Mouse (Mus musculus) midbrain, embryonic 11.5 days (tissue): ENCODE results near the gene Atp2b2. TPM values are rescaled to one million over a fixed set of nuclear protein-coding genes. Genes with fewer than 3 reads are reported as not detected.
A peak's percentile ranks its signal among the peaks of the same experiment; 100 is the strongest.

ENCODE experiments used
- ATAC-seq: fragments of 200-750 bp; cut with Nextera tagmentation; 2 replicates; pipeline ENCODE4 v1.8.0; 2017; ENCODE audit warnings: moderate TSS enrichment, moderate library complexity; ENCODE audit not compliant: low FRiP score
- DNase-seq: peaks from one replicate; pipeline ENCODE4 v3.0.0; 2015; ENCODE audit warnings: low spot score; ENCODE audit errors: missing footprints
- H3K27ac ChIP-seq: fragments of 300-500 bp; sonication (generic); 2 replicates; pipeline ENCODE4 v1.5.1; 2014; ENCODE audit warnings: low read depth, low read length
- H3K27me3 ChIP-seq: fragments of 300-500 bp; sonication (generic); 2 replicates; pipeline ENCODE4 v1.6.1; 2014; ENCODE audit warnings: mild to moderate bottlenecking, low read length, moderate library complexity, mixed read lengths; ENCODE audit not compliant: control insufficient read depth, insufficient read depth
- H3K36me3 ChIP-seq: fragments of 300-500 bp; sonication (generic); 2 replicates; pipeline ENCODE4 v1.6.1; 2014; ENCODE audit warnings: mild to moderate bottlenecking, low read length, moderate library complexity, mixed read lengths; ENCODE audit not compliant: control insufficient read depth, insufficient read depth
- H3K4me1 ChIP-seq: fragments of 300-500 bp; sonication (generic); 2 replicates; pipeline ENCODE4 v1.6.1; 2014; ENCODE audit warnings: low read length; ENCODE audit not compliant: control insufficient read depth, insufficient read depth
- H3K4me2 ChIP-seq: fragments of 300-500 bp; sonication (generic); 2 replicates; pipeline ENCODE4 v1.6.1; 2014; ENCODE audit warnings: mild to moderate bottlenecking, moderate library complexity
- H3K4me3 ChIP-seq: fragments of 300-500 bp; sonication (generic); 2 replicates; pipeline ENCODE4 v1.5.1; 2014; ENCODE audit warnings: low read depth, low read length
- H3K9ac ChIP-seq: fragments of 300-500 bp; sonication (generic); 2 replicates; pipeline ENCODE4 v1.6.1; 2014; ENCODE audit warnings: low read length
- H3K9me3 ChIP-seq: fragments of 300-500 bp; sonication (generic); 2 replicates; pipeline ENCODE4 v1.6.1; 2016; ENCODE audit warnings: low read length; ENCODE audit not compliant: control insufficient read depth
- WGBS: fragments of 180-500 bp; shearing (Covaris S2); extraction: QIAGEN DNeasy Blood & Tissue Kit; methylation state at CpG from one replicate; pipeline ENCODE4 v1.1.7; 2014; 5-methylcytosine and 5-hydroxymethylcytosine counted together
- polyA plus RNA-seq: library from polyadenylated mRNA; unstranded; fragments of >200 nt; fragmentation: Nextera tagmentation; extraction: Ambion mirVana; gene quantifications from 2 replicates; pipeline ENCODE4 v1.2.1, GENCODE M21; 2014

The Atp2b2 gene
- polyA plus RNA-seq, 1 experiment from 2014 or later = 1.7 TPM

GRCm38 (mm10) chr6:113896023-113896422 lies 146.4 kb downstream of the Atp2b2 start:
- no peak for ATAC-seq
- no peak for DNase-seq
- WGBS = 88% methylated on average over 4 of the region's 4 CpGs
- Histone ChIP-seq H3K4me1 (no peaks in the 10 kb centered on the region), H3K9ac (no peak overlapping the region), H3K27me3 (peaks cover 7% of the 10 kb centered on the region), H3K36me3 (no peaks in the 10 kb centered on the region), H3K4me2 (no peak overlapping the region), H3K4me3 (no peak overlapping the region), H3K9me3 (no peaks in the 10 kb centered on the region), H3K27ac (no peak overlapping the region)

DNA sequence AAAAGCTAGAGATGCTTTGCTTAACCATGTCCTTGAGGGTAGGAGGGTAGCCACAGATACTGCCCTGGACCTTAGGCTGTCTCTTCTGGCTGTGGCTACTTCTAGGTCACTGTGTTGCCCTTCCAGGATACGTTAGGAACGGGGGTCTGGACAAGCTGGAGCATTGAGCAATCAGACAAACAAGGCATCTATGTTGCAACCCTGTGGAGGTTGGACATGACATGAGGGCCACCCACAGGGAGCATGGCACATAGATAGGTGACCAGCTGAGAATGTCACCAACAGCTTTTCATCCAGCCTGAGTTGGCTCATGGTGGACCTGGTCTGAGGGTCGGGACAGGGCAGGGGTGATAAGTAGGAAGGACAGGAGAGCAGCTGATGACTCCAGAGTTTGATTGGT lies 148.4 kb downstream of the Atp2b2 start:
- H3K9ac ChIP-seq = no peak overlapping the region
- peaks cover 22% of the 10 kb centered on the region for H3K27me3 ChIP-seq
- H3K27ac ChIP-seq = no peak overlapping the region
- no peak for DNase-seq
- no peaks in the 10 kb centered on the region for H3K9me3 ChIP-seq
- ATAC-seq = no peak
- no peaks in the 10 kb centered on the region for H3K36me3 ChIP-seq
- 87% methylated on average over 3 of the region's 3 CpGs for WGBS
- H3K4me1 ChIP-seq = peaks cover 5% of the 10 kb centered on the region
- H3K4me3 ChIP-seq = no peak overlapping the region
- no peak overlapping the region for H3K4me2 ChIP-seq

DNA sequence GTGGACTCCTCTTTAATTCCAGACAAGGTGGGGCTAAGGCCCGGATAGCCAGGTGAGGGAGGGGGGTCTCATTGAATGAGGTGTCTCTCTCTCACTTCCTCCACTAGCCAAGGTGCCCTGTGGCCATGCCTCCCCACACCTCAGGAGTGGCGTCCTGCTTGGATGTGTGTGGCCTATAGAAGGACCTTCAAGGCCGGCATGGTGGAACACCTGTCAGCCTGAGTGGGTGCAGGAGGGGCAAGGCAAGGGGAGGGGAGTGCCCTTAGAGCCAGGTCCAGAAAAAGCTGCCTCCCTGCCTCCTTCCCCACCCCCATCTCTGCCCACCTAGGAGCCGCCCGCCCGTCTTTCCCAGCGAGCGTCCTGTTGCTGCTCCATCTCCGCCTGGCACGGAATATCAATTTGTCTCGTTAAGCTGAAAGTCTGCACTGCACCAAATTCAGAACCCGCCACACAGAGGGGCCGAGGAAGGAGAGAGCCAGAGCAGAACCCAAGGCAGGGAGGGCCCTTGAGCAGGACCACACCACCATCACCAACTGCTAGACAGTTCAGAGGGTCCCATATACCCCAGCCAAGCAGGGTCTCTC lies 150.2 kb downstream of the Atp2b2 start:
- WGBS = 61% methylated on average over 13 of the region's 13 CpGs
- no peak overlapping the region for H3K9ac ChIP-seq
- H3K4me1 ChIP-seq = peaks cover 5% of the 10 kb centered on the region
- no peak overlapping the region for H3K4me3 ChIP-seq
- H3K36me3 ChIP-seq = no peaks in the 10 kb centered on the region
- ATAC-seq = peak; percentile 3; the same call in 1 of the 2 replicates
- no peak overlapping the region for H3K4me2 ChIP-seq
- no peak for DNase-seq
- H3K27ac ChIP-seq = no peak overlapping the region
- peaks cover 22% of the 10 kb centered on the region for H3K27me3 ChIP-seq
- no peaks in the 10 kb centered on the region for H3K9me3 ChIP-seq

DNA sequence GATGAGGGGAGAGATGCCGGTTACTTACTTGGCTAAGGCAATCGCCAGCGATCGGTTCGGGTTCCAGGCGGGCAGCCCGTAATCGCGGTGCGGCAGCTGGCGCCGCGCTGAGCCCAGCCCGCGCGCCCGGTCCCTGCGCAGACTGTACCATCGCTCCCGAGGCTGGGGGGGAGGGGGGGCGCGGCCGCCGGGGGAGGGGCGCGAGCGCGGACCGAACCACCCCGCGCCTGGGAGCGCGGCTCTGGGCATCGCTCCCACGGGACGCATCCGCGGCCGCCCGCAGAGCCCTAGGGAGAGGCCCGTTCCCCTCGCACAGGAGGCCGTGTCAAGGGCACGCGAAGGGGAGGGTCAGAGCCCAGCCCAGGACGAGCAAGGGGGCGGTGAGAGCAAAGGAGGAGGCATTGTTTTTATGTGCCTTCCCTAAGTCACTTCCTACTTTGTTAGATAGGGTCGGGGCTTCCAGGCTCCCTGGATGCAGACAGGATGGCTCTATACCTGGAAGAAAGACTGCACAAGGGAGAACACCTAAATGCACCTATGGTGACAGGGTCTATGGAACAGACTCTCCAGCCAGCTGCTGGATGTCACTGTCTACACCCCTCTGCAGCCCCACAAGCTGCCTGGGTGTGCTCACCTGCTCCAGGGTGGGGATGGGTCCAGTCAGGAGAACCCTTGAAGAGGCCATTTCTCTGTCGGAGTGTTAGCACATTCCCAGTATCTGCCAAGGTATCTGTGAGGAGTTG lies 151.0 kb downstream of the Atp2b2 start:
- peak overlapping the region; percentile 70 for H3K9ac ChIP-seq
- under 1% methylated on average over 49 of the region's 49 CpGs for WGBS
- H3K4me3 ChIP-seq = peak overlapping the region; percentile 41
- no peaks in the 10 kb centered on the region for H3K9me3 ChIP-seq
- H3K27ac ChIP-seq = no peak overlapping the region
- H3K4me2 ChIP-seq = peak overlapping the region; percentile 61
- peak; percentile 83 for ATAC-seq
- H3K27me3 ChIP-seq = peaks cover 22% of the 10 kb centered on the region
- H3K4me1 ChIP-seq = peaks cover 7% of the 10 kb centered on the region
- H3K36me3 ChIP-seq = no peaks in the 10 kb centered on the region
- peak; percentile 95 for DNase-seq

GRCm38 (mm10) chr6:113890858-113891213 lies 151.6 kb downstream of the Atp2b2 start:
- ATAC-seq (peak; percentile 59), DNase-seq (no peak)
- Histone ChIP-seq H3K4me2 (peak overlapping the region; percentile 61), H3K4me3 (peak overlapping the region; percentile 41), H3K9me3 (no peaks in the 10 kb centered on the region), H3K27ac (no peak overlapping the region), H3K9ac (peak overlapping the region; percentile 70), H3K36me3 (no peaks in the 10 kb centered on the region), H3K4me1 (peaks cover 7% of the 10 kb centered on the region), H3K27me3 (peaks cover 22% of the 10 kb centered on the region)
- 1% methylated on average over 10 of the region's 10 CpGs for WGBS

DNA sequence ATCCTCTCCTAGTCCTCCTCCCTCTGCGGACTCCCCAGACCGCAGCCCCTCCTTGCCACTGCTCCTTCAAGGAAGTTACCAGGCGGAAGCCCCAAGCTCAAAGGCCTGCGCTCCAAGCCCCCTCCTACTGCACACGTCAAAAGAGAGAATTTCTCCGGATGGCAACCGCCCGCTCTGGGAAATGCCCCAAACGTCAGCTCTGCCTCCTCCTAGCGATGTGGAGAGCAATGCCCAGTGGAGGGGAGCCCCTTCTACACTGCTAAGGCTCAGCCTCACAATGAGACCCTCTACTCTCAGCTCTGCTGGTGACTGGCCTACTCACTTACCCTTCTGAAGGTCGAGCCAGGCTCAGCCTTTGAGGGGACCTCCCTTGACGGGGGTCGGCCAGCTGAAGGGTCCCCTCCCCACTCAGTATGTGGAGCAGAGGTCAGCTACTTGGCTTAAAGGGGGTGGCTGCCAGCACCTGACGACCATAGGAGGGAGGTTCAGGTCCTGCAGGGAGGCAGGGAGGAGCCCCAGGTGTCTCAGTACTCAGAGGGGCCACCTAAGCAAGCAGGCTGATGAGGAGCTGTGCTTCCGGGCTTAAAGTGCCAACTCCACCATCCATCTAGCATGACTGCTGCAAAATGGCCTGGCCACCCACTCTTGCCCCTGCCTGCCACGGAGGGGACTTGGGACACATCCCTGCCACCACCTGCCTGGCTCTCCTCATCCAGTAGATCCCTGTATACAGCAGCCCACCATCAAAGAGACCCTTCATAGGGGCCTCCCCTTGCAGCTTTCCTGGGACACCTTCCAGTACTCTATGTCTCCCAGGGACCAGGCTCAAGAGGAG lies 152.2 kb downstream of the Atp2b2 start:
- peak; percentile 13 for ATAC-seq
- Histone ChIP-seq H3K4me3 (peak overlapping the region; percentile 41), H3K27ac (no peak overlapping the region), H3K9me3 (no peaks in the 10 kb centered on the region), H3K9ac (peak overlapping the region; percentile 70), H3K4me2 (peak overlapping the region; percentile 61), H3K27me3 (peaks cover 22% of the 10 kb centered on the region), H3K4me1 (peaks cover 7% of the 10 kb centered on the region), H3K36me3 (no peaks in the 10 kb centered on the region)
- 8% methylated on average over 16 of the region's 16 CpGs for WGBS
- DNase-seq = peak; percentile 89

- H3K4me2 ChIP-seq = no peak overlapping the region
- H3K4me3 ChIP-seq = no peak overlapping the region
- peaks cover 22% of the 10 kb centered on the region for H3K27me3 ChIP-seq
- ATAC-seq = no peak
- H3K36me3 ChIP-seq = no peaks in the 10 kb centered on the region
- no peak overlapping the region for H3K27ac ChIP-seq
- no peak overlapping the region for H3K9ac ChIP-seq
- no peak for DNase-seq
- H3K9me3 ChIP-seq = no peaks in the 10 kb centered on the region
- peaks cover 7% of the 10 kb centered on the region for H3K4me1 ChIP-seq
- 78% methylated on average over 3 of the region's 3 CpGs for WGBS
Observed at GRCm38 (mm10) chr6:113889180-113889579, 153.2 kb downstream of the Atp2b2 start.

- no peak overlapping the region for H3K4me3 ChIP-seq
- no peaks in the 10 kb centered on the region for H3K36me3 ChIP-seq
- no peak overlapping the region for H3K4me2 ChIP-seq
- H3K4me1 ChIP-seq = peaks cover 7% of the 10 kb centered on the region
- H3K27ac ChIP-seq = no peak overlapping the region
- H3K27me3 ChIP-seq = peaks cover 18% of the 10 kb centered on the region
- no peaks in the 10 kb centered on the region for H3K9me3 ChIP-seq
- DNase-seq = no peak
- no peak for ATAC-seq
- no peak overlapping the region for H3K9ac ChIP-seq
Observed at GRCm38 (mm10) chr6:113886886-113887285, 155.5 kb downstream of the Atp2b2 start.

GRCm38 (mm10) chr6:113884806-113885205 lies 157.6 kb downstream of the Atp2b2 start:
- ATAC-seq (no peak), DNase-seq (no peak)
- H3K9ac ChIP-seq = no peak overlapping the region
- no peak overlapping the region for H3K27ac ChIP-seq
- 73% methylated on average over 4 of the region's 4 CpGs for WGBS
- no peaks in the 10 kb centered on the region for H3K36me3 ChIP-seq
- peaks cover 6% of the 10 kb centered on the region for H3K27me3 ChIP-seq
- H3K4me1 ChIP-seq = peaks cover 2% of the 10 kb centered on the region; the same call in 1 of the 2 replicates
- H3K9me3 ChIP-seq = no peaks in the 10 kb centered on the region
- H3K4me2 ChIP-seq = no peak overlapping the region
- H3K4me3 ChIP-seq = no peak overlapping the region
